Mouse (Mus musculus) forebrain, embryonic 12.5 days (tissue): ENCODE measurements at regions not wholly inside any gene's neighbourhood (a gene's known extent, or its start where the extent isn't known, plus 50 kb on each side); places are given as distances from the start of the nearest gene placed in this dataset.

ENCODE experiments used
- ATAC-seq: fragments of 200-750 bp; cut with Nextera tagmentation; 2 replicates; pipeline ENCODE4 v1.8.0; 2017; ENCODE audit warnings: moderate TSS enrichment; ENCODE audit not compliant: low FRiP score
- H3K27ac ChIP-seq: fragments of 300-500 bp; sonication (generic); 2 replicates; pipeline ENCODE4 v1.5.1; 2016; ENCODE audit warnings: mild to moderate bottlenecking
- H3K27me3 ChIP-seq: fragments of 300-500 bp; sonication (generic); 2 replicates; pipeline ENCODE4 v1.6.1; 2016; ENCODE audit warnings: mild to moderate bottlenecking
- H3K36me3 ChIP-seq: fragments of 300-500 bp; sonication (generic); replicated peaks from 2 replicates; pipeline ENCODE4 v1.6.1; 2016; ENCODE audit warnings: mild to moderate bottlenecking
- H3K4me1 ChIP-seq: fragments of 300-500 bp; sonication (generic); 2 replicates; pipeline ENCODE4 v1.6.1; 2016
- H3K4me2 ChIP-seq: fragments of 300-500 bp; sonication (generic); 2 replicates; pipeline ENCODE4 v1.6.1; 2016; ENCODE audit warnings: mild to moderate bottlenecking, moderate library complexity
- H3K4me3 ChIP-seq: fragments of 300-500 bp; sonication (generic); replicated peaks from 2 replicates; pipeline ENCODE4 v1.5.1; 2016; ENCODE audit warnings: mild to moderate bottlenecking
- H3K9ac ChIP-seq: fragments of 300-500 bp; sonication (generic); 2 replicates; pipeline ENCODE4 v1.6.1; 2016; ENCODE audit warnings: mild to moderate bottlenecking
- H3K9me3 ChIP-seq: fragments of 300-500 bp; sonication (generic); 2 replicates; pipeline ENCODE4 v1.6.1; 2016
- WGBS: fragments of 180-500 bp; shearing (Covaris S2); methylation state at CpG from one replicate; pipeline ENCODE4 v1.1.7; 2016; 5-methylcytosine and 5-hydroxymethylcytosine counted together

DNA sequence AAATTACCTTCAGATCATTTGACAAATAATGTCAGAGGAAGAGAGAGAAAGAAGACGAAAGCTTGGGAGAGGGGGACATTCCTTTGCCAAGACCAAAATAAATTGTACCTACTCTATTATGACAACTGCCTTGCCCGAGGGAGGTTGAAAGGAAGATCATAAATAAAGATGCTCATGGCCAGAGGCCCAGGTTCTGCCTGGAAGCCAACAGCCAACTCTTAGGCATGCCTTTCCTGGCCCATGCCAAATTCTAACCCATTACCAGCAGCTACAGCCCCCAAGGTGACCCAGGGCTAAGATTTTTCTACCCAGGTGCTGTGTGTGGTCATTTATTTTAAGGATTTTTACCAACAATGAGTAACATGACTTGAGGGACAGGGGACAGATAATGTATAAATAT, 54.9 kb downstream of the Cbln1 start:
- no peaks in the 10 kb centered on the region for H3K36me3 ChIP-seq
- no peak overlapping the region for H3K27ac ChIP-seq
- no peak overlapping the region for H3K9ac ChIP-seq
- H3K4me1 ChIP-seq: no peaks in the 10 kb centered on the region
- H3K4me2 ChIP-seq: no peak overlapping the region
- H3K27me3 ChIP-seq: no peaks in the 10 kb centered on the region
- WGBS: 77% methylated on average over 2 of the region's 2 CpGs
- no peak overlapping the region for H3K4me3 ChIP-seq
- no peaks in the 10 kb centered on the region for H3K9me3 ChIP-seq
- ATAC-seq: no peak

DNA sequence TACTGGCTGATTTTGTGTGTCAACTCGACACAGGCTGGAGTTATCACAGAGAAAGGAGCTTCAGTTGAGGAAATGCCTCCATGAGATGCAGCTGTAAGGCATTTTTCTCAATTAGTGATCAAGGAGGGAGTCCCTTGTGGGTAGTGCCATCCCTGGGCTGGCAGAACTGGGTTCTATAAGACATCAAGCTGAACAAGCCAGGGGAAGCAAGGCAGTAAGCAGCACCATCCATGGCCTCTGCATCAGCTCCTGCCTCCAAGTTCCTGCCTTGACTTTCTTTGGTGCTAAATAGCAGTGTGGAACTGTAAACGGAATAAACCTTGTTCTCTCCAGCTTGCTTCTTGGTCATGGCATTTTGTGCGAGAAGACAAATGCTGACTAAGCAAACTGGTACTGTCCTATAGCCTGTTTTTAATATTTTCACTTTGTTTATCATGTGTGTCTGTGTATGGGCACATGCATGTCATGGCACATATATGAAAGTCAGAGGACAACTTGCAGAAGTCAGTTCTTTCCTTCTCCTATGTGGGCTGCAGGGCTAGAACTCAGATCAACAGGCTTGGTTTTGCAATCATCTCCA, 57.3 kb downstream of the Cbln1 start:
- Histone ChIP-seq H3K4me2 (no peak overlapping the region), H3K4me3 (no peak overlapping the region), H3K9ac (no peak overlapping the region), H3K27me3 (no peaks in the 10 kb centered on the region), H3K4me1 (0 out of 2 replicates have a peak, but pooled peaks cover 3% of the 10 kb centered on the region), H3K27ac (no peak overlapping the region), H3K36me3 (no peaks in the 10 kb centered on the region), H3K9me3 (no peaks in the 10 kb centered on the region)
- no peak for ATAC-seq
- WGBS: 83% methylated on average over 3 of the region's 3 CpGs

DNA sequence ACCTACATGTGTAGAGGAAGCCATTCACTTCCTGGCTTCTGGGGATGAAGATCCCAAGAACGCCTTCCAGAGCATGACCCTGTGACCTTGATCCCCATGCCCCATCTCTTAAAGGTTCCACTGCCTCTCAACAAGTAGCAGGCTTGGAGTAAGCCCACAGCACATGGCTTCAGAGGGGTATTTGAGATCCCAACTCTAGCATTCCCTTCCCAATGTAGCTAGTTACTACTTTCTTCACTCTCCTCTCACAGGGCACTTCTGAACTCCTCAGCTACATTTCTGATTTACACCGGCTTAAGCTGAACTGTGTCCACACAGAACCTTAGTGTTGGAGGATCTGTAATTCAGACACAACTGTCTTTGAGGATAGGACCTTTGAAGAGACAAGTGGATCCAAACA, 83.4 kb downstream of the Cbln1 start:
- 76% methylated on average over 2 of the region's 2 CpGs for WGBS
- Histone ChIP-seq H3K4me2 (no peak overlapping the region), H3K27me3 (no peaks in the 10 kb centered on the region)

DNA sequence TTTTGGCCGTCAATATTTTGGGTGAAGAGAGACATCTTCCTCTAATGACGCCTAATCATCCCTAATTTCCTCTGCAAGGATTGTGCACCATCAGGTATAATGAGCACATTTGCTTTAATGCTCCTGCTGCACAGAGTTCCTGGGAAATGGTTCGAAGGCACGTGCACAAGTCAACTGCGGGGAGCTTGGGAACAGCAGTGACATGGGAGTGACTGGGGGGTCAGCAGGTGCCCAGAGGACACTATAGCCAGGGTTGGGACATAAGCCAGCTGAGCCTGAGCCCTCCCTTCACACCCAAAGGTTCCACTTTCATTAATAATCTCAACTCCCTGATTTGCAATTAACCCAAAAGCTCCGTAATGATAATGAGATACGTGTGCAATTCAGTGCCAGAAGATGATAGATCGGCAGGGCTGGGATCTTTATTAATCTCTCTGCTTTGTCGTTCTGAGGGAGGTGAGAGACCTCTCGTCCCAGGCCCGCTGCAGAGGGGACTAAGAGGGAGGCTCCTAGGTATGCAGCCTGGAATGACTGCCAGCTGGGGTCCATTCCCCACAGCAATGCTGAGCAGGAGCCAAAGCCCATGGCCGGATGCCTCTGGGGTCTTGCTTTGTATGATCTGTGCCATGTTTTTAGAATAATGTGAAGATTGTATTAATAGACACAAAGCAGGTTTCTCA, 88.7 kb downstream of the Cbln1 start:
- Histone ChIP-seq H3K9ac (no peak overlapping the region), H3K36me3 (no peaks in the 10 kb centered on the region), H3K27me3 (no peaks in the 10 kb centered on the region), H3K27ac (no peak overlapping the region), H3K4me3 (no peak overlapping the region), H3K4me1 (peaks cover 6% of the 10 kb centered on the region; the same call in 1 of the 2 replicates), H3K9me3 (no peaks in the 10 kb centered on the region), H3K4me2 (no peak overlapping the region)
- 62% methylated on average over 12 of the region's 12 CpGs for WGBS
- no peak for ATAC-seq

More for the DNA sequence above, 83.4 kb downstream of the Cbln1 start:
- no peaks in the 10 kb centered on the region for H3K4me1 ChIP-seq
- H3K27ac ChIP-seq: no peak overlapping the region
- no peak overlapping the region for H3K9ac ChIP-seq
- no peaks in the 10 kb centered on the region for H3K9me3 ChIP-seq
- no peaks in the 10 kb centered on the region for H3K36me3 ChIP-seq
- ATAC-seq: no peak
- no peak overlapping the region for H3K4me3 ChIP-seq

DNA sequence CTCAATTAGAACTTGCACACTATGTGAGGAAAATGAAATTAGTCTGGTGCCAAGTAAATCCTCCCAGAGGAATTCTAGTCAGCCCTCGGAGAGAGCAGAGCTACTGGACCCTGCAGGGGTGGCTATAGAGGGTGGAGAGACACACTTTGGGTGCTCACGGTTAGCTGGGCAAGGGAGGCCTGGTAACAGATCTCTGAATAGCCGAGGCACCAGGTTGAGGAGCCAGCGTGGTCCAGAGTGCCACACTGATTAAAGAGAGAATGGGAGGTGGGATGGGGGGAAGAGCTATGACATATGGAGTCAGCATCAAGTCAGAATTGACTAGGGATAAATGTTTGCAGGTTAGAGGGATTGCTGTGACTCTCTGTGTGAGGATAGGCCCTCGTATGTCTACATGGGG, 90.1 kb downstream of the Cbln1 start:
- Histone ChIP-seq H3K27ac (no peak overlapping the region), H3K27me3 (no peaks in the 10 kb centered on the region), H3K4me2 (no peak overlapping the region), H3K4me3 (no peak overlapping the region), H3K9ac (no peak overlapping the region), H3K9me3 (no peaks in the 10 kb centered on the region), H3K4me1 (peaks cover 6% of the 10 kb centered on the region; the same call in 1 of the 2 replicates), H3K36me3 (no peaks in the 10 kb centered on the region)
- ATAC-seq: no peak
- WGBS: 86% methylated on average over 5 of the region's 5 CpGs

DNA sequence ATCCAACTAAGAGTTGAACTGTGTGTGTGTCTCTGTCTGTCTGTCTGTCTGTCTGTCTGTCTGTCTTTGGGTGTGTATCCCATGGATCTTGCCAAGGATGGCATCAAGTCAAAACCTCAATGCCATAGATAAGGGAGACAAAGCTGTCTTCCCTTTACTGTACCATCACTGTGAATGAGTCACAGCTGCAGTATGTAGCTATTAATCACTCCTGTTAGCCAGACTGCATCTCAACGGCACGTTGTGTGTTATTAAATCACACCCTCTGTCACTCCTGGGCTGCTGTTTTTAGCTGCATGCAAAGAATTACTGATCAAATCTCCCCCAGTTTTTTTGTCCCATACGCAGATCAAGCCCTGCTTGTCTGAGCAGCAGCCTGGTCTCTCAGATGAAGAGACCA, 91.6 kb downstream of the Cbln1 start:
- 78% methylated on average over 3 of the region's 3 CpGs for WGBS
- H3K4me2 ChIP-seq: no peak overlapping the region

DNA sequence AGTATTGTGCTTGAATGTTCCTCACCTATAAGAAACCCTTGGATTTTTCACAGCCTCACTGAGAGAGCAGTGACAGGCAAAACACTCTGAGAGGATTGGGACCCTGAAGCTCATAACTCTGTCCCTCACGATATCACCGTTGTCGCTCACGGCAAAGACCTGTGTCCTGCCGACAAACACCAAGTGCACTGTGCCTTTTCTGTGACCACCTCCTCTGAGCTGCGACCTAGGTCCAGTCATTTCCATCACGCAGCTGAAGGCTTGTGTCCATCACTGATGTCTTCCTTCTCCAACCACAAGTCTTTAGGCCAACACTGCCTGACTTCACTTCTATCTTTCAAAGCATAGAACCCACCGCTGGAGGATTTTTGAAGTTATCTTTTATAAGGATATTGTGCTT, 93.1 kb downstream of the Cbln1 start:
- WGBS: 94% methylated on average over 8 of the region's 8 CpGs
- Histone ChIP-seq H3K9me3 (no peaks in the 10 kb centered on the region), H3K4me2 (no peak overlapping the region), H3K27ac (no peak overlapping the region), H3K27me3 (no peaks in the 10 kb centered on the region), H3K36me3 (no peaks in the 10 kb centered on the region), H3K9ac (no peak overlapping the region), H3K4me1 (peaks cover 6% of the 10 kb centered on the region; the same call in 1 of the 2 replicates), H3K4me3 (no peak overlapping the region)
- no peak for ATAC-seq

More for the DNA sequence above, 91.6 kb downstream of the Cbln1 start:
- Histone ChIP-seq H3K27ac (no peak overlapping the region), H3K27me3 (no peaks in the 10 kb centered on the region), H3K36me3 (no peaks in the 10 kb centered on the region), H3K4me3 (no peak overlapping the region), H3K9me3 (no peaks in the 10 kb centered on the region), H3K9ac (no peak overlapping the region), H3K4me1 (peaks cover 6% of the 10 kb centered on the region; the same call in 1 of the 2 replicates)
- no peak for ATAC-seq

DNA sequence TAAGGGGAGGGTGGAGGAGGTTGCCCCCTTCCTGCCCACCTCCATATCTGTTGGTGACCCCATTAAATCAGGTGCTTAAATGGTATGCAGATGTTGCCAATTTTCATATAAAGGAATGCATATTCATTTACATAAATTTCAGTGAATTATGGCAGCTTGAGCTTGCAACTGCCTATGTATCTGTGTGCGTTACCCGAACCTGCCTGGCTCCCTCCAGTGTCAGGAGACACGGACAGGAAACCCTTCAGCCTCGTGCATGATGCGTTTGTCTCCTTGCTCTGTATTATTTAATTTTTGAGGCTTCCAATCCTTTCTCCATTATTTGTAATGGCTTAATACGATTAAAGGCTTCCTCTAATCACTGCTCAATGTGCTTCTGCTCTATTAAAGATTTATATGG, 98.4 kb downstream of the Cbln1 start:
- no peak for ATAC-seq
- no peak overlapping the region for H3K27ac ChIP-seq
- no peak overlapping the region for H3K9ac ChIP-seq
- H3K4me3 ChIP-seq: no peak overlapping the region
- no peaks in the 10 kb centered on the region for H3K4me1 ChIP-seq
- no peaks in the 10 kb centered on the region for H3K27me3 ChIP-seq
- H3K4me2 ChIP-seq: no peak overlapping the region
- H3K9me3 ChIP-seq: no peaks in the 10 kb centered on the region
- no peaks in the 10 kb centered on the region for H3K36me3 ChIP-seq
- WGBS: 70% methylated on average over 6 of the region's 6 CpGs

DNA sequence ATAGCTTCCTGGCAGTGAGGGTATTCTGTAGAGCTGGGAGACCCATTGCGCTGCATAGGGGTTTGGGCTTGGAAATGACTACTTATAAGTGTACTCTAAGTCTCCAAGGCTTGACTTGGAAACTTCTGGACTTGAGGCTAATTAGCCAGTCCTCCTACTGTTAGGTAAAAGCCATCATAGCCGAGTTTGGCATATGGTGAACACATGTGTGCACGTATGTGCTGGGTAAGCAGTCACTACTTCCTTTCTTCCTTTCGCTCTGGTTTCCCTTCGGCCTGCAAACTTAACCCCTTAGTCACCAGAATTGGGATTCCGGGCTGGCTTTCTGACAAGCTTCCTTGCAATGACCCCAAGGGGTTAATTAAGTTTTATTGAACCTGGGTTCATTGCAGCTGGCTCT, 98.9 kb downstream of the Cbln1 start:
- Histone ChIP-seq H3K27ac (no peak overlapping the region), H3K4me3 (no peak overlapping the region), H3K4me1 (no peaks in the 10 kb centered on the region), H3K9ac (no peak overlapping the region), H3K4me2 (no peak overlapping the region), H3K27me3 (no peaks in the 10 kb centered on the region), H3K9me3 (no peaks in the 10 kb centered on the region), H3K36me3 (no peaks in the 10 kb centered on the region)
- no peak for ATAC-seq
- 34% methylated on average over 6 of the region's 6 CpGs for WGBS

DNA sequence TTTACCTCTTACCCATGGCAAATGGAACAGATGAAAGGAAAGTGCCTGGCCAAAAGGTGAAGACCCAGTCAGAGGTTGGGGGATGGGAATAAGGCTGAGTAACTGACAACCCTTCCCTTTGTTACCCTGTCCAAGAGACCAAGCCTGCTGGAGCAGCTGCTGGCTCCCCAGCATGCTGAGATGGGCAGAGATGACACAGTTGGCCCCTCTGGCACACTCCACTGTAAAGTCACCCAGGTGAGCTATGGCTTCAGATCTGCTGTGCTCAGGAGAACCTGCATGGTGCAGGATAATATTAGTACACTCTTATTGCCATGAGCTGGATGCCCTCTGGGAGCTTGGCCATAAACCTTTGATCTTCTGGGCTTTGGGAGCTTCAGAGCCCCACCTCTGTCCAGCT, 100.3 kb downstream of the Cbln1 start:
- Histone ChIP-seq H3K4me3 (no peak overlapping the region), H3K4me1 (no peaks in the 10 kb centered on the region), H3K36me3 (no peaks in the 10 kb centered on the region), H3K9ac (no peak overlapping the region), H3K27ac (no peak overlapping the region), H3K4me2 (no peak overlapping the region), H3K9me3 (no peaks in the 10 kb centered on the region), H3K27me3 (no peaks in the 10 kb centered on the region)
- ATAC-seq: no peak

DNA sequence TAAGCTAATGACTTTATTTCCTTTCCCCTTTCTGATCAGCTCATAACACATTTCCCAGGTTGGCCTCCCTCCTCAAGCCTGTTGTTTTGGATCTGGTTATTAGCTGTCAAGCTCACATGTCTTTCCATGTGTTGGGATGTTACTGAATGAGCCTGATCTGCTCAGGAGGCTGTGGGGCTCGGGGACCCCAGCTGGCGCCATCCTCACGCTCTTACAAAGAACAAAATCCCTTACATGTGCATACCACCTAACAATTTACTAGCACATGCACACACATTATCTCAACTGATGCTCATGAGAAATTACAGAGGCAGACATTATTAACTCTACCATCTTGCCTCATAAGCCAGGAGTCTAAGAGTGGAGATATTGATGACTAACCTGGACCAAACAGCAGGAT, 102.2 kb downstream of the Cbln1 start:
- Histone ChIP-seq H3K9me3 (no peaks in the 10 kb centered on the region), H3K4me1 (no peaks in the 10 kb centered on the region), H3K4me2 (no peak overlapping the region), H3K27ac (no peak overlapping the region), H3K9ac (no peak overlapping the region), H3K4me3 (no peak overlapping the region), H3K36me3 (no peaks in the 10 kb centered on the region), H3K27me3 (no peaks in the 10 kb centered on the region)
- ATAC-seq: no peak
- 84% methylated on average over 3 of the region's 3 CpGs for WGBS

DNA sequence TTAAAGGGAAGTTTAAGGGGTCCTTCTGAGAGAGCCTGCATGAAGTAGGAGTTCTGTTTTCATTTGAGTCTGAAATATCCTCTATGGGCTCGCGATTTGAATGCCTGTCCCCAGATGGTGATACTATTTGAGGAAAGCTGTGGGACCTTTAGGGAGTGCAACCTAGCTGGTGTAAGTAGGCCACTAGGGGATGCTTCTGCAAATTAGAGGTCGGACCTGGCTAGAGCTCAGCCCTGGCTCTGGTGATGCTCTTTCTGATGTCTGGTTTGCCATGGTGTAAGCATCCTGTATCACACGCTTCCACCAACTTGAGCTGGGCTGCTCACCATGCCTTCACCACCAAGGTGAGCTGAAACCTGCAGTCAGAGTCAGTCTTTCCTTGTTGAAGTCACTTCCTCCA, 121.9 kb downstream of the Cbln1 start:
- H3K9me3 ChIP-seq: no peaks in the 10 kb centered on the region
- no peak overlapping the region for H3K4me2 ChIP-seq
- no peaks in the 10 kb centered on the region; the same call in 1 of the 2 replicates for H3K27me3 ChIP-seq
- H3K4me1 ChIP-seq: peaks cover 4% of the 10 kb centered on the region
- WGBS: 80% methylated on average over 4 of the region's 4 CpGs
- H3K27ac ChIP-seq: no peak overlapping the region
- H3K9ac ChIP-seq: no peak overlapping the region
- H3K36me3 ChIP-seq: no peaks in the 10 kb centered on the region
- ATAC-seq: no peak
- H3K4me3 ChIP-seq: no peak overlapping the region

DNA sequence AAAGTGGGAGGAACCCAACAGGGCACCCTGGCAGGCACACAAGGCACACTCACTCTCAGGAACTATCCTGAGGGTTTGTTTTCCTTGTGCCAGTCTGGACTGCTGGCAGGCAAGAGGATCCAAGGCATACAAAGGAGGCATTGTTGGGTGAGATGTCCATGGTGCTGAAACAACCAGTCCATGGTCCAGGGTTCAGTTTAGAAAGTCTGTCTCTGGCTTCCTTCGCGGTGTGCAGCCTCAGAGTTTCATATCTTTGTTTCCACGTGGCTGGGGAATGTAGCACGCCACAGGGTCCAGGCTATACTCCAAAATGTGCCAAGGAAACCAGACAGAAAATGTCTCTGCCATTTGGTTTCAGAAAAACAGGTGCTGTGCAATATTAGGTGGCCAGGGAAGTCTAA, 122.6 kb downstream of the Cbln1 start:
- no peak overlapping the region for H3K9ac ChIP-seq

More for the DNA sequence above, 122.6 kb downstream of the Cbln1 start:
- H3K9me3 ChIP-seq: no peaks in the 10 kb centered on the region
- H3K4me2 ChIP-seq: no peak overlapping the region
- no peak overlapping the region for H3K27ac ChIP-seq
- no peak for ATAC-seq
- no peaks in the 10 kb centered on the region for H3K36me3 ChIP-seq
- WGBS: 63% methylated on average over 4 of the region's 4 CpGs
- H3K27me3 ChIP-seq: no peaks in the 10 kb centered on the region
- H3K4me1 ChIP-seq: peaks cover 3% of the 10 kb centered on the region
- H3K4me3 ChIP-seq: no peak overlapping the region
